ENCODE assay signal across 25 mouse cellular contexts in genomic region chr1:37955251-37955650, GRCm38 (mm10). TPM values are rescaled to one million over a fixed set of nuclear protein-coding genes. Genes with fewer than 3 reads are reported as not detected.
"Had no signal": no experiment of that assay in that cellular context is flagged by ENCODE, and none has a peak within 500 bp of the region (broad histone marks: within the 10 kb centered on the region; RNA-seq: fewer than 3 reads in every experiment).

No protein-coding gene starts in this region.

- H3K4me2 ChIP-seq: lung, embryonic 14.5 days; midbrain, embryonic 12.5 days; neural tube, embryonic 13.5 days; neural tube, embryonic 15.5 days had no signal

- H3K9ac ChIP-seq: lung, embryonic 14.5 days; midbrain, embryonic 12.5 days; neural tube, embryonic 13.5 days; neural tube, embryonic 15.5 days had no signal

- H3K4me1 ChIP-seq: midbrain, embryonic 12.5 days; neural tube, embryonic 15.5 days had no signal

- H3K27ac ChIP-seq: midbrain, embryonic 10.5 days; midbrain, embryonic 12.5 days; neural tube, embryonic 13.5 days; neural tube, embryonic 15.5 days had no signal

- H3K4me3 ChIP-seq: midbrain, embryonic 10.5 days; midbrain, embryonic 12.5 days; myocyte; neural tube, embryonic 13.5 days; neural tube, embryonic 15.5 days had no signal

- H3K36me3 ChIP-seq: midbrain, embryonic 10.5 days; midbrain, embryonic 12.5 days; neural tube, embryonic 13.5 days; neural tube, embryonic 15.5 days had no signal

- H3K9me3 ChIP-seq: midbrain, embryonic 10.5 days; midbrain, embryonic 12.5 days; neural tube, embryonic 13.5 days; neural tube, embryonic 15.5 days had no signal

- ATAC-seq: midbrain, embryonic 16.5 days had no signal

- DNase-seq: lung, embryonic 14.5 days; lung, postnatal 10 days; lung, postnatal 4 days; midbrain, embryonic 14.5 days; retina, postnatal 1 day; right cerebral cortex, adult 18-20 months; right cerebral cortex, postnatal 25 days; right cerebral cortex, postnatal 4 days; spleen, adult 18-20 months; thymus, adult 18-20 months; thymus, postnatal 14 days; thymus, postnatal 36 days had no signal

- H3K27me3 ChIP-seq: midbrain, embryonic 12.5 days; neural tube, embryonic 13.5 days; neural tube, embryonic 15.5 days had no signal

RNA-seq across cellular contexts. Expression of gene Lyg1, which starts 2.3 kb away (rescaled TPM):
- total RNA-seq: megakaryocyte, adult 5-6 weeks; megakaryocyte-erythroid progenitor cell, adult 5-6 weeks had no signal
- polyA plus RNA-seq: lung, embryonic 14.5 days; lung, embryonic 16.5 days; midbrain, embryonic 10.5 days; midbrain, embryonic 12.5 days; midbrain, embryonic 14.5 days; midbrain, embryonic 16.5 days; myocyte; neural tube, embryonic 11.5 days; neural tube, embryonic 13.5 days; neural tube, embryonic 15.5 days; small intestine, adult 2 months; stomach, embryonic 14.5 days; stomach, embryonic 16.5 days had no signal

RNA-seq across cellular contexts. Expression of gene Lyg2, which starts 39.0 kb away (rescaled TPM):
- total RNA-seq: megakaryocyte, adult 5-6 weeks; megakaryocyte-erythroid progenitor cell, adult 5-6 weeks had no signal
- polyA plus RNA-seq: lung, embryonic 14.5 days; lung, embryonic 16.5 days; midbrain, embryonic 10.5 days; midbrain, embryonic 12.5 days; midbrain, embryonic 14.5 days; midbrain, embryonic 16.5 days; myocyte; neural tube, embryonic 11.5 days; neural tube, embryonic 13.5 days; neural tube, embryonic 15.5 days; small intestine, adult 2 months; stomach, embryonic 14.5 days; stomach, embryonic 16.5 days had no signal
